Mouse (Mus musculus) neural tube, embryonic 13.5 days (tissue): ENCODE measurements around the gene Gabrd. TPM values are rescaled to one million over a fixed set of nuclear protein-coding genes. Genes with fewer than 3 reads are reported as not detected.

ENCODE experiments used
- polyA plus RNA-seq: library from polyadenylated mRNA; unstranded; fragments of >200 nt; fragmentation: Nextera tagmentation; extraction: Ambion mirVana; gene quantifications from 2 replicates; pipeline ENCODE4 v1.2.1, GENCODE M21; 2015

Gene Gabrd
- polyA plus RNA-seq, 1 experiment from 2014 or later, result 0.17 TPM

Other genes with a start within 250 kb of the Gabrd start
- gene Ski, start 175.5 kb downstream of the Gabrd start, polyA plus RNA-seq, result 11.3 and 12.2 TPM in 2 replicates
- 76.3 and 84.2 TPM in 2 replicates for gene Faap20, start 148.3 kb downstream of the Gabrd start, polyA plus RNA-seq
- 60.3 and 62.3 TPM in 2 replicates for gene Prkcz, start 36.8 kb downstream of the Gabrd start, polyA plus RNA-seq
- gene Cfap74, start 11.1 kb upstream of the Gabrd start, polyA plus RNA-seq, result 2.8 and 3.8 TPM in 2 replicates
- gene Tmem52, start 71.0 kb upstream of the Gabrd start, polyA plus RNA-seq, result not detected in 2 replicates
- 1,009 and 1,019 TPM in 2 replicates for gene Gnb1, start 93.2 kb upstream of the Gabrd start, polyA plus RNA-seq
- 77.5 and 91.5 TPM in 2 replicates for gene Nadk, start 164.3 kb upstream of the Gabrd start, polyA plus RNA-seq
- gene Slc35e2, start 203.3 kb upstream of the Gabrd start, polyA plus RNA-seq, result 14.6 and 15.9 TPM in 2 replicates
- gene Cdk11b, start 226.7 kb upstream of the Gabrd start, polyA plus RNA-seq, result 54.7 and 61.6 TPM in 2 replicates
- not detected in 2 replicates for gene Gm10563, start 247.3 kb upstream of the Gabrd start, polyA plus RNA-seq